Mouse (Mus musculus) forebrain, embryonic 14.5 days (tissue): ENCODE results near the gene Tyw1. TPM values are rescaled to one million over a fixed set of nuclear protein-coding genes. Genes with fewer than 3 reads are reported as not detected.

ENCODE experiments used
- ATAC-seq: fragments of 200-750 bp; cut with Nextera tagmentation; 2 replicates; pipeline ENCODE4 v1.8.0; 2017; ENCODE audit warnings: mild to moderate bottlenecking, moderate library complexity
- DNase-seq: peaks from one replicate; pipeline ENCODE4 v3.0.0-alpha.2; 2015; ENCODE audit warnings: low spot score
- H3K27ac ChIP-seq: fragments of 300-500 bp; sonication (generic); 2 replicates; pipeline ENCODE4 v1.5.1; 2014; ENCODE audit warnings: low read depth, mild to moderate bottlenecking, control low read depth, low read length, moderate library complexity
- H3K27me3 ChIP-seq: fragments of 300-500 bp; sonication (generic); replicated peaks from 2 replicates; pipeline ENCODE4 v1.6.1; 2014; ENCODE audit warnings: low read length, control low read depth, mixed read lengths; ENCODE audit not compliant: control insufficient read depth, insufficient read depth
- H3K36me3 ChIP-seq: fragments of 300-500 bp; sonication (generic); 2 replicates; pipeline ENCODE4 v1.6.1; 2014; ENCODE audit warnings: low read length, control low read depth; ENCODE audit not compliant: control insufficient read depth, insufficient read depth
- H3K4me1 ChIP-seq: fragments of 300-500 bp; sonication (generic); 2 replicates; pipeline ENCODE4 v1.6.1; 2014; ENCODE audit warnings: antibody characterized with exemption, low read length, control low read depth; ENCODE audit not compliant: control insufficient read depth, insufficient read depth
- H3K4me2 ChIP-seq: fragments of 300-500 bp; sonication (generic); 2 replicates; pipeline ENCODE4 v1.6.1; 2014; ENCODE audit warnings: mild to moderate bottlenecking, control low read depth, low read length
- H3K4me3 ChIP-seq: fragments of 300-500 bp; sonication (generic); 2 replicates; pipeline ENCODE4 v1.5.1; 2014; ENCODE audit warnings: low read depth, low read length, control low read depth
- H3K9ac ChIP-seq: fragments of 300-500 bp; sonication (generic); 2 replicates; pipeline ENCODE4 v1.6.1; 2014; ENCODE audit warnings: mild to moderate bottlenecking, low read length, control low read depth, moderate library complexity
- H3K9me3 ChIP-seq: fragments of 300-500 bp; sonication (generic); replicated peaks from 2 replicates; pipeline ENCODE4 v1.6.1; 2016; ENCODE audit warnings: low read length, control low read depth, mixed read lengths; ENCODE audit not compliant: control insufficient read depth
- WGBS: fragments of 180-500 bp; shearing (Covaris S2); extraction: QIAGEN DNeasy Blood & Tissue Kit; methylation state at CpG from one replicate; pipeline ENCODE4 v1.1.7; 2014; 5-methylcytosine and 5-hydroxymethylcytosine counted together
- polyA plus RNA-seq: library from polyadenylated mRNA; unstranded; fragments of >200 nt; fragmentation: Nextera tagmentation; extraction: Ambion mirVana; gene quantifications from 2 replicates; pipeline ENCODE4 v1.2.1, GENCODE M21; 2014

Tyw1 gene
- polyA plus RNA-seq, 1 experiment from 2014 or later: 29.4 TPM

DNA sequence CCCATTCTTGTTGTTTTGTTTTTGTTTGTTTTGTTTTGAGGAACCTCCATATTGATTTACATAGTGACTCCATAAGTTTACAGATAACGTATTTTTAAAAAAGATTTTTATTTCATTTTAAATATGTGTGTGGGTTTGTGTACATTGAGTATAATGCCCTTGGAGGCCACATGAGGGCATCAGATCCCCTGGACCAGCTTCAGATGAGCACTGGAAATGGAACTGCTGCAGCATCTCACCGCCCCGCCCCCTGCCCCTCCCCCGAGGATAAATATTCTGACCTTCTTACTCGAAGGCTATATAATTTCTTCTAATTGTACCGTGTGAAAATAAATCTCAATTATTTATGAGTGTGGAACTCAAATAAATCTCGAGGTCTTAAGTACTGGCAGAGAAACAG is 99.8 kb downstream of the Tyw1 start:
- H3K9ac ChIP-seq: no peak overlapping the region
- no peak for DNase-seq
- no peak for ATAC-seq

GRCm38 (mm10) chr5:130363111-130363510 is 107.7 kb downstream of the Tyw1 start:
- ATAC-seq (no peak), DNase-seq (no peak)
- H3K27ac ChIP-seq: no peak overlapping the region
- WGBS: 64% methylated on average over 4 of the region's 4 CpGs
- H3K9ac ChIP-seq: no peak overlapping the region
- no peaks in the 10 kb centered on the region for H3K9me3 ChIP-seq
- no peak overlapping the region for H3K4me2 ChIP-seq
- H3K4me3 ChIP-seq: no peak overlapping the region
- no peaks in the 10 kb centered on the region for H3K4me1 ChIP-seq
- no peaks in the 10 kb centered on the region for H3K36me3 ChIP-seq
- H3K27me3 ChIP-seq: no peaks in the 10 kb centered on the region

More for the DNA sequence above, 99.8 kb downstream of the Tyw1 start:
- no peaks in the 10 kb centered on the region for H3K4me1 ChIP-seq
- 62% methylated on average over 7 of the region's 7 CpGs for WGBS
- H3K9me3 ChIP-seq: no peaks in the 10 kb centered on the region
- H3K27ac ChIP-seq: no peak overlapping the region
- no peak overlapping the region for H3K4me2 ChIP-seq
- no peak overlapping the region for H3K4me3 ChIP-seq
- H3K36me3 ChIP-seq: no peaks in the 10 kb centered on the region
- H3K27me3 ChIP-seq: no peaks in the 10 kb centered on the region

- Histone ChIP-seq H3K9ac (no peak overlapping the region), H3K4me1 (no peaks in the 10 kb centered on the region), H3K36me3 (no peaks in the 10 kb centered on the region), H3K27ac (no peak overlapping the region), H3K27me3 (no peaks in the 10 kb centered on the region), H3K4me3 (no peak overlapping the region), H3K4me2 (no peak overlapping the region), H3K9me3 (no peaks in the 10 kb centered on the region)
- WGBS: 51% methylated on average over 3 of the region's 3 CpGs
- no peak for ATAC-seq
- no peak for DNase-seq
Measured at GRCm38 (mm10) chr5:130363773-130364172, 108.4 kb downstream of the Tyw1 start.

DNA sequence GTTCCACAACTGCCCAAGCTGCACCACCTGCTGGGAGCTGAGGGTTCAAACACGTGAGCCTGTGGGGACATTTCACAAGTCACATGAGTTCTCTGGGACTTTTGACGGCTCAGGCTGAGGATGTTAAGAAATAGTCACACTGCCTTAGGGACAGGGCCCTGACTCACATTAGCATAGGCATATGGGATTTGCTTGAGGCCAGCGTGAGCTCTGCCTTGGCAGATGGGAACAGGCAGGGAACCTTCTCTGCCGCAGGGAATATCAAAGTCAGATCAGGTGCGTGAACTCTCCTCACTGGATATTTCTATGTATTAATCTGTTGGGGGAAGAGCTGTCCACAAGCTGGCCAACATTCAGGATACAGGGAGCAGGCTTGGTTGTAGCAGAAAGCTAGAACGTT is 112.8 kb downstream of the Tyw1 start:
- no peak for ATAC-seq
- 89% methylated on average over 6 of the region's 6 CpGs for WGBS
- no peak overlapping the region for H3K4me2 ChIP-seq
- no peaks in the 10 kb centered on the region for H3K27me3 ChIP-seq
- H3K4me1 ChIP-seq: no peaks in the 10 kb centered on the region
- DNase-seq: no peak
- H3K27ac ChIP-seq: no peak overlapping the region
- no peaks in the 10 kb centered on the region for H3K9me3 ChIP-seq
- H3K9ac ChIP-seq: no peak overlapping the region
- H3K4me3 ChIP-seq: no peak overlapping the region
- no peaks in the 10 kb centered on the region for H3K36me3 ChIP-seq

DNA sequence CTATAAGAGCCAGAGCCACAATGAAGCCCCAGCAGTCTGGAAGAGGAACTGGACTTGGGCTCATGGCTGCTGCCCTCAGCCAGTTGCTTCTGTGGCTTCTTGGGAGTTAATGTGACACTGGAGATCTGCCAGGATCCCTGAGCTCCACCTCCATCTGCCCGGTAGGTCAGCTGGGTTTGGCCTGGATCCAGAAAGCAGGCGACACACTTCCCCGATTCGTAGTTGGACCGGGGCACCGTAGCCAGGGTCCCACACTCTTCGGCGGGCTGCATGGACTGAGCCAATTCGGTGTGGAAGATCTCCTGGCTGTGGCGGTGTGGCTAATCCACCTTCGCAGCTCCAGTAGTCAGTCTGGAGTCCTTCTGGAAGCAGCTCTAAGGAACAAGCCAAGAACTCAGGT is 113.8 kb downstream of the Tyw1 start, which contains the start of gene Caln1:
Caln1 (plus strand) TSS at position 219 of the 400 bp plus-strand sequence.
- DNase-seq (no peak), ATAC-seq (no peak)
- Histone ChIP-seq H3K36me3 (no peaks in the 10 kb centered on the region), H3K9me3 (no peaks in the 10 kb centered on the region), H3K27ac (no peak within 1 kb of the TSS), H3K4me2 (no peak within 1 kb of the TSS), H3K9ac (no peak within 1 kb of the TSS), H3K4me1 (no peaks in the 10 kb centered on the region), H3K27me3 (no peaks in the 10 kb centered on the region), H3K4me3 (no peak within 1 kb of the TSS)
- WGBS: 68% methylated on average over 11 of the region's 11 CpGs

GRCm38 (mm10) chr5:130375411-130375810 is 120.0 kb downstream of the Tyw1 start:
- no peak overlapping the region for H3K4me2 ChIP-seq
- ATAC-seq: no peak
- WGBS: 95% methylated on average over 3 of the region's 3 CpGs
- no peaks in the 10 kb centered on the region for H3K36me3 ChIP-seq
- no peaks in the 10 kb centered on the region for H3K4me1 ChIP-seq
- no peak overlapping the region for H3K4me3 ChIP-seq
- H3K9me3 ChIP-seq: no peaks in the 10 kb centered on the region
- no peaks in the 10 kb centered on the region for H3K27me3 ChIP-seq
- DNase-seq: no peak
- H3K9ac ChIP-seq: no peak overlapping the region
- H3K27ac ChIP-seq: no peak overlapping the region

- H3K9me3 ChIP-seq: no peaks in the 10 kb centered on the region
- no peaks in the 10 kb centered on the region for H3K36me3 ChIP-seq
- peak; percentile 26 for DNase-seq
- peak within 1 kb of the TSS; percentile 34 for H3K4me2 ChIP-seq
- no peak for ATAC-seq
- H3K4me1 ChIP-seq: no peaks in the 10 kb centered on the region
- no peaks in the 10 kb centered on the region for H3K27me3 ChIP-seq
- H3K27ac ChIP-seq: no peak within 1 kb of the TSS
- no peak within 1 kb of the TSS for H3K9ac ChIP-seq
- H3K4me3 ChIP-seq: no peak within 1 kb of the TSS
- 13% methylated on average over 13 of the region's 13 CpGs for WGBS
Measured at GRCm38 (mm10) chr5:130384222-130384912, 128.9 kb downstream of the Tyw1 start, which contains the start of gene A330070K13Rik. TSS of gene A330070K13Rik (minus strand) at chr5:130384631.

DNA sequence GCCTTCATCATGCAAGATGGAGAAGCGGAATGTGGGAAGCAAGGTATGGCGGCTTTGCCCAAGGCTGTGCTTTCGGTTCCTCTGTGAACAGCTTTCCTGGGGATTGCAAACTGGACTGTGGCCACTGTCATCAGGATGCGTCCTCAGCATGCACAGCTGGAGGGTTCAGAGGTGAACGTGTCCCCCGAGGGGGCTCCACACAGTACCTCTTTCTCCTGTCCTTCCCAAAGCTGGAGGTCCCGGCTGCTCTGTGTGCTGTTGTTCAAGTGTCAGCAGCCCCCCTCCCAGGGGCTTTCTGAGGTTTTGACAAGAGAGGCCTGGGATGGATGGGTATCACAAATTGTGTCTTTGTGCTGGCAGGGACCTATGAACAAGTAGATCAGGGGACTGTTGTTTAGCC is 131.0 kb downstream of the Tyw1 start:
- H3K9ac ChIP-seq: no peak overlapping the region
- no peaks in the 10 kb centered on the region for H3K4me1 ChIP-seq
- 71% methylated on average over 7 of the region's 7 CpGs for WGBS
- no peak overlapping the region for H3K4me3 ChIP-seq
- no peak overlapping the region for H3K4me2 ChIP-seq
- H3K9me3 ChIP-seq: no peaks in the 10 kb centered on the region
- ATAC-seq (no peak), DNase-seq (no peak)
- no peaks in the 10 kb centered on the region for H3K27me3 ChIP-seq
- no peak overlapping the region for H3K27ac ChIP-seq
- no peaks in the 10 kb centered on the region for H3K36me3 ChIP-seq
